Mouse (Mus musculus) embryo, embryonic 11 days (tissue): ENCODE measurements around the gene Rin2.

ENCODE experiments used
- DNase-seq: peaks from one replicate; pipeline ENCODE4 v3.0.0-alpha.2; 2015

Rin2 gene

GRCm38 (mm10) chr2:145794318-145794954 lies 119.4 kb downstream of the Rin2 start:
- DNase-seq = peak; percentile 75

GRCm38 (mm10) chr2:145797851-145798250 lies 122.8 kb downstream of the Rin2 start:
- no peak for DNase-seq

- no peak for DNase-seq
Observed at GRCm38 (mm10) chr2:145798954-145799353, 123.9 kb downstream of the Rin2 start.

- no peak for DNase-seq
Observed at GRCm38 (mm10) chr2:145801322-145802052, 126.5 kb downstream of the Rin2 start.

- DNase-seq = no peak
Observed at GRCm38 (mm10) chr2:145802626-145803025, 127.6 kb downstream of the Rin2 start.

- no peak for DNase-seq
Observed at GRCm38 (mm10) chr2:145803822-145804342, 128.9 kb downstream of the Rin2 start.

GRCm38 (mm10) chr2:145804524-145804923 lies 129.5 kb downstream of the Rin2 start:
- DNase-seq = no peak

GRCm38 (mm10) chr2:145807276-145807675 lies 132.3 kb downstream of the Rin2 start:
- DNase-seq = no peak

- DNase-seq = no peak
Observed at GRCm38 (mm10) chr2:145808251-145808650, 133.2 kb downstream of the Rin2 start.

GRCm38 (mm10) chr2:145808667-145809066 lies 133.7 kb downstream of the Rin2 start:
- no peak for DNase-seq

- peak; percentile 26 for DNase-seq
Observed at GRCm38 (mm10) chr2:145810676-145811075, 135.7 kb downstream of the Rin2 start.

- no peak for DNase-seq
Observed at GRCm38 (mm10) chr2:145812818-145813217, 137.8 kb downstream of the Rin2 start.

- DNase-seq = no peak
Observed at GRCm38 (mm10) chr2:145817195-145817594, 142.2 kb downstream of the Rin2 start.

GRCm38 (mm10) chr2:145822013-145822782 lies 147.2 kb downstream of the Rin2 start:
- DNase-seq = no peak

- DNase-seq = peak; percentile 7
Observed at GRCm38 (mm10) chr2:145822783-145823729, 148.0 kb downstream of the Rin2 start.

GRCm38 (mm10) chr2:145824749-145825148 lies 149.7 kb downstream of the Rin2 start:
- no peak for DNase-seq

GRCm38 (mm10) chr2:145825221-145825620 lies 150.2 kb downstream of the Rin2 start:
- DNase-seq = no peak

GRCm38 (mm10) chr2:145827930-145828329 lies 152.9 kb downstream of the Rin2 start:
- no peak for DNase-seq

- no peak for DNase-seq
Observed at GRCm38 (mm10) chr2:145828603-145829002, 153.6 kb downstream of the Rin2 start.

GRCm38 (mm10) chr2:145829231-145829630 lies 154.2 kb downstream of the Rin2 start:
- no peak for DNase-seq

GRCm38 (mm10) chr2:145830417-145830816 lies 155.4 kb downstream of the Rin2 start:
- DNase-seq = no peak
